47 mouse cellular contexts compared by ENCODE assay signal in the genomic region with DNA sequence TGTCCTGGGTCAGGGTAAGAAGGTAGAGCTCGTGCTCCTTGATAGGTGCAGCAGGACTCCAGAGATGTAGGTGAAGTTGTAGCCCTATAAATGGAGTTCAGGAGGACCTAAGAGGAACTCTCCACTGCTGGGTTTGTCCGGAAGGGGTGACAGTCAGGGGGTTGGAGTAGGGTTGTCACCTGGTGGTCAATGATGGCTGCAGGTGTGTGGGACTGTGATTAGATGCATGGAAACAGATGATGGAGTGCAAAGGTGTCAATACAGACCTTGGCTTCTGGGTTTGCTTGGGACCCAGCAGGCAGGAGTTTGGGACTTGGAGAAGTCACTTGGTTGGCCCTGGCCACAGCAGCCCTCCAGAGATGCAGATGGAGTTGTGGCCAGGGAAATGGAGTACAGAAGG. TPM values are rescaled to one million over a fixed set of nuclear protein-coding genes. Genes with fewer than 3 reads are reported as not detected.
"Had no signal": no experiment of that assay in that cellular context is flagged by ENCODE, and none has a peak within 500 bp of the region (broad histone marks: within the 10 kb centered on the region; RNA-seq: fewer than 3 reads in every experiment).

No protein-coding gene starts in this region.

- H3K9me3 ChIP-seq: limb, embryonic 10.5 days; limb, embryonic 13.5 days; limb, embryonic 15.5 days; liver, embryonic 12.5 days; liver, embryonic 13.5 days; liver, embryonic 15.5 days; lung, embryonic 15.5 days; megakaryocyte, embryonic 14.5 days; midbrain, embryonic 15.5 days had no signal

- DNase-seq: left cerebral cortex, postnatal 4 days; liver; liver, embryonic 13.5 days; liver, postnatal 0 days; lung, adult 18-20 months; lung, adult 2 months; lung, embryonic 14.5 days; lung, postnatal 10 days; lung, postnatal 14 days; lung, postnatal 36 days; lung, postnatal 4 days; midbrain, embryonic 14.5 days had no signal

- H3K27me3 ChIP-seq: limb, embryonic 12.5 days; limb, embryonic 13.5 days; limb, embryonic 15.5 days; liver, embryonic 12.5 days; liver, embryonic 13.5 days; liver, embryonic 15.5 days; lung, embryonic 15.5 days; megakaryocyte, embryonic 14.5 days; midbrain, embryonic 12.5 days; midbrain, embryonic 13.5 days; midbrain, embryonic 15.5 days; neural tube, embryonic 12.5 days had no signal

- H3K4me1 ChIP-seq: limb, embryonic 10.5 days; limb, embryonic 12.5 days; limb, embryonic 13.5 days; limb, embryonic 15.5 days; liver, embryonic 12.5 days; liver, embryonic 13.5 days; liver, embryonic 15.5 days; lung, embryonic 15.5 days; megakaryocyte, embryonic 14.5 days; midbrain, embryonic 10.5 days; midbrain, embryonic 12.5 days; midbrain, embryonic 13.5 days; midbrain, embryonic 15.5 days; neural tube, embryonic 12.5 days had no signal

- H3K27ac ChIP-seq: limb, embryonic 10.5 days; limb, embryonic 12.5 days; limb, embryonic 13.5 days; limb, embryonic 15.5 days; liver, embryonic 12.5 days; liver, embryonic 13.5 days; liver, embryonic 14.5 days; liver, embryonic 15.5 days; lung, embryonic 15.5 days; macrophage; midbrain, embryonic 10.5 days; midbrain, embryonic 12.5 days; midbrain, embryonic 13.5 days; midbrain, embryonic 15.5 days; neural tube, embryonic 12.5 days had no signal

- H3K36me3 ChIP-seq: limb, embryonic 10.5 days; limb, embryonic 12.5 days; limb, embryonic 13.5 days; limb, embryonic 15.5 days; liver, embryonic 12.5 days; liver, embryonic 13.5 days; liver, embryonic 15.5 days; lung, embryonic 15.5 days; midbrain, embryonic 10.5 days; midbrain, embryonic 12.5 days; midbrain, embryonic 13.5 days; midbrain, embryonic 15.5 days; neural tube, embryonic 12.5 days had no signal

- H3K4me3 ChIP-seq: limb, embryonic 10.5 days; limb, embryonic 12.5 days; limb, embryonic 13.5 days; limb, embryonic 15.5 days; liver, embryonic 12.5 days; liver, embryonic 13.5 days; liver, embryonic 15.5 days; lung, embryonic 15.5 days; megakaryocyte, embryonic 14.5 days; midbrain, embryonic 10.5 days; midbrain, embryonic 12.5 days; midbrain, embryonic 13.5 days; midbrain, embryonic 15.5 days; myocyte; neural tube, embryonic 12.5 days had no signal

RNA-seq across cellular contexts. Expression of a gene that starts 3.7 kb away (rescaled TPM):
- total RNA-seq: left cerebral cortex, postnatal 10 days; left cerebral cortex, postnatal 14 days; left cerebral cortex, postnatal 25 days; left cerebral cortex, postnatal 36 days; left cerebral cortex, postnatal 4 days; liver, adult 2 months; megakaryocyte progenitor cell, adult 5-6 weeks; megakaryocyte, adult 5-6 weeks; megakaryocyte-erythroid progenitor cell, adult 5-6 weeks; midbrain, postnatal 0 days; monocyte, adult 5-6 weeks had no signal
- polyA plus RNA-seq: limb, embryonic 10.5 days; limb, embryonic 11.5 days; limb, embryonic 12.5 days; limb, embryonic 13.5 days; limb, embryonic 14.5 days; limb, embryonic 15.5 days; liver, adult 2 months; liver, embryonic 11.5 days; liver, embryonic 12.5 days; liver, embryonic 13.5 days; liver, embryonic 14.5 days; liver, embryonic 15.5 days; liver, embryonic 16.5 days; liver, postnatal 0 days; lung, adult 2 months; lung, embryonic 14.5 days; lung, embryonic 15.5 days; lung, embryonic 16.5 days; lung, postnatal 0 days; macrophage; midbrain, embryonic 10.5 days; midbrain, embryonic 11.5 days; midbrain, embryonic 12.5 days; midbrain, embryonic 13.5 days; midbrain, embryonic 14.5 days; midbrain, embryonic 15.5 days; midbrain, embryonic 16.5 days; midbrain, postnatal 0 days; myocyte; neural tube, embryonic 11.5 days; neural tube, embryonic 12.5 days had no signal

RNA-seq across cellular contexts. Expression of a gene that starts 27.6 kb away (rescaled TPM):
- total RNA-seq: left cerebral cortex, postnatal 10 days; left cerebral cortex, postnatal 14 days; left cerebral cortex, postnatal 25 days; left cerebral cortex, postnatal 36 days; left cerebral cortex, postnatal 4 days; liver, adult 2 months; megakaryocyte progenitor cell, adult 5-6 weeks; megakaryocyte, adult 5-6 weeks; megakaryocyte-erythroid progenitor cell, adult 5-6 weeks; midbrain, postnatal 0 days; monocyte, adult 5-6 weeks had no signal
- polyA plus RNA-seq: limb, embryonic 10.5 days; limb, embryonic 11.5 days; limb, embryonic 12.5 days; limb, embryonic 13.5 days; limb, embryonic 14.5 days; limb, embryonic 15.5 days; liver, adult 2 months; liver, embryonic 11.5 days; liver, embryonic 12.5 days; liver, embryonic 13.5 days; liver, embryonic 14.5 days; liver, embryonic 15.5 days; liver, embryonic 16.5 days; liver, postnatal 0 days; lung, adult 2 months; lung, embryonic 14.5 days; lung, embryonic 15.5 days; lung, embryonic 16.5 days; lung, postnatal 0 days; macrophage; midbrain, embryonic 10.5 days; midbrain, embryonic 11.5 days; midbrain, embryonic 12.5 days; midbrain, embryonic 13.5 days; midbrain, embryonic 14.5 days; midbrain, embryonic 15.5 days; midbrain, embryonic 16.5 days; midbrain, postnatal 0 days; myocyte; neural tube, embryonic 11.5 days; neural tube, embryonic 12.5 days had no signal

RNA-seq across cellular contexts. Expression of a gene that starts 50.6 kb away (rescaled TPM):
- total RNA-seq: left cerebral cortex, postnatal 10 days; left cerebral cortex, postnatal 14 days; left cerebral cortex, postnatal 25 days; left cerebral cortex, postnatal 36 days; left cerebral cortex, postnatal 4 days; liver, adult 2 months; megakaryocyte progenitor cell, adult 5-6 weeks; megakaryocyte, adult 5-6 weeks; megakaryocyte-erythroid progenitor cell, adult 5-6 weeks; midbrain, postnatal 0 days; monocyte, adult 5-6 weeks had no signal
- polyA plus RNA-seq: limb, embryonic 10.5 days; limb, embryonic 11.5 days; limb, embryonic 12.5 days; limb, embryonic 13.5 days; limb, embryonic 14.5 days; limb, embryonic 15.5 days; liver, adult 2 months; liver, embryonic 11.5 days; liver, embryonic 12.5 days; liver, embryonic 13.5 days; liver, embryonic 14.5 days; liver, embryonic 15.5 days; liver, embryonic 16.5 days; liver, postnatal 0 days; lung, adult 2 months; lung, embryonic 14.5 days; lung, embryonic 15.5 days; lung, embryonic 16.5 days; lung, postnatal 0 days; macrophage; midbrain, embryonic 10.5 days; midbrain, embryonic 11.5 days; midbrain, embryonic 12.5 days; midbrain, embryonic 13.5 days; midbrain, embryonic 14.5 days; midbrain, embryonic 15.5 days; midbrain, embryonic 16.5 days; midbrain, postnatal 0 days; myocyte; neural tube, embryonic 11.5 days; neural tube, embryonic 12.5 days had no signal
